Mouse (Mus musculus) kidney, postnatal 36 days (tissue): ENCODE measurements around the gene Fgfr2.

Experiments
- DNase-seq, 2 experiments: peaks; one replicate each; pipeline ENCODE4 v3.0.0; 2021 to 2022; ENCODE audit warnings: mixed read lengths in 2 of 2

Fgfr2 gene

DNA sequence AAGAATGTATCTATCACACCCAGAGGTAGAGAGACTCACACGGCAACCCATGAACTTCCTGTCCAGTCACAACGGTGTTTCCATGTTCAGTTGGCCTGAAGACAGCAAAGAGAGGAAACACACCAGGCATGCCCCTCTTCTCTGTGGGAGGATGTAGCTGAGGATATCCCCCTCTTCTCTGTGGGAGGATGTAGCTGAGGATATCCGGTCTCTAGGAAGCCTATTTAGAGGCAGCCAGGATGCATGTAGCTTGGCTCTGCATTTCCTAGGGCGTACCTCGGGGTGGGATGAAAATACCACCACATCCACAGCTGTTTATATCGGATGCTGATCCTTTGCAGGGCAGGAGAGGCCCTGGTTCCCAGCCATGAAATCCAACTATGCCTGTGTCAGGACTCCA lies 877.4 kb downstream of the Fgfr2 start:
- DNase-seq, result peak; percentile 39 to 74

GRCm38 (mm10) chr7:132244637-132245036 lies 878.5 kb downstream of the Fgfr2 start:
- DNase-seq, result no peak

GRCm38 (mm10) chr7:132243225-132243624 lies 879.9 kb downstream of the Fgfr2 start:
- DNase-seq, result peak in 1 of 2 experiments; percentile 52

GRCm38 (mm10) chr7:132242617-132243141 lies 880.5 kb downstream of the Fgfr2 start:
- peak; percentile 43 for DNase-seq

- DNase-seq, result peak; percentile 44 to 50
Measured at GRCm38 (mm10) chr7:132238921-132239320, 884.2 kb downstream of the Fgfr2 start.

GRCm38 (mm10) chr7:132237191-132237590 lies 886.0 kb downstream of the Fgfr2 start:
- peak; percentile 46 to 74 for DNase-seq

DNA sequence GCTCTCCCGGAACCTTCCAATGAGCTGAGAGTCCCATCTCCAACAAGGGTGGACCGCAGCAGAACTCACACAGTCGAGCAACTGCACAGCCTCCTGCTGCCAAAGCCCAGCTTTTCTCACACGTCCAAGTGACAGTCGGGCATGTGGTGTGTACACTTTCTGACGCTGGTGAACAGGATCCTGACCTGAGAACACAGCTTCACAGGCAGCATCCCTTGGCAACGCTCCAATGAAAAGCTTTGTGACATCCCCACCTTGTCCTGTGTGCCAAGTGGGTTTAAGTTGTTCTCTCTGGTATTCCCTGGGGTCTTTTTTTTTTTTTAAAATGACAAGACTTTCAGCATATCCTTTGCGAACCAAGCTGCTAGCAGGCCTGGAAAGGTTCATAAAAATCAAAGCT lies 886.4 kb downstream of the Fgfr2 start:
- peak; percentile 45 to 65 for DNase-seq

- DNase-seq, result no peak
Measured at GRCm38 (mm10) chr7:132234250-132234649, 888.9 kb downstream of the Fgfr2 start.

- DNase-seq, result no peak
Measured at GRCm38 (mm10) chr7:132233732-132234131, 889.4 kb downstream of the Fgfr2 start.

DNA sequence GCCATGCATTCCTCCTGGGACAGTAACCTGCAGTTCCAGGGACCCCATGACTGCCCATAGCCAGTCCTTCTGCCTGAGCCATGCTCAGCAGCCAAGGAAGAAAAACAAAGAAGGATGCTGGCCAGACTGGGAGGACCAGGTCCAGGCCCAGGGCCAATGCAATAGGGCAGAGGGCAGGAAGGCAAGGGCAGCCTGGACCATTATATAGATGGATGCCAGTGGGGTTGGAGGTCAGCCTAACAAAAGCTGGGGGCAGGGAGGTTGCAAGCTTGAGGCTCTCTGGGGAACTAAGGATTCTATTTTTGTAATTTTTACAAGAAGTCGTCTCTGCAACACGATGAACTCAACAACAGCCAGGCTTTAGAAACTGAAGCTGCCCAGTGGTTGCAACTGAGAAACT lies 890.2 kb downstream of the Fgfr2 start:
- DNase-seq, result peak; percentile 60 to 64

DNA sequence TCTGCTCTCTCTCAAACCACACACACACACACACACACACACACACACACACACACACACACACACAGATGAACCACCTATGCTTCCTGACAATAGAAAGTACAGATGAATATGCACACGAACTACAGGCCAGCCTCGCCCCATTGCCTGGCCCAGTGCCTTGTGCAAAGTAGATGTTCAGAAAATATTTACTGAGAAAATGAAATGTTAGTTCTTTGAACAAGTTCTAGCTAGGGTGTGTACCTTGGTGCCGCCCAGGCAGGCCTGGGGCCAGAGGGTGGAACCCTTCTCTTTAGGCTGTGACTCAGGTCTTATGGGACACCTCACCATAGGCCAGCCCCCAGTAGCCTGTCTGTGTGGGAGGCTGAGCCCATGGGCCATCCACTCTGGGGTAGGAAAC lies 891.7 kb downstream of the Fgfr2 start:
- DNase-seq, result no peak

GRCm38 (mm10) chr7:132230961-132231360 lies 892.2 kb downstream of the Fgfr2 start:
- no peak for DNase-seq

DNA sequence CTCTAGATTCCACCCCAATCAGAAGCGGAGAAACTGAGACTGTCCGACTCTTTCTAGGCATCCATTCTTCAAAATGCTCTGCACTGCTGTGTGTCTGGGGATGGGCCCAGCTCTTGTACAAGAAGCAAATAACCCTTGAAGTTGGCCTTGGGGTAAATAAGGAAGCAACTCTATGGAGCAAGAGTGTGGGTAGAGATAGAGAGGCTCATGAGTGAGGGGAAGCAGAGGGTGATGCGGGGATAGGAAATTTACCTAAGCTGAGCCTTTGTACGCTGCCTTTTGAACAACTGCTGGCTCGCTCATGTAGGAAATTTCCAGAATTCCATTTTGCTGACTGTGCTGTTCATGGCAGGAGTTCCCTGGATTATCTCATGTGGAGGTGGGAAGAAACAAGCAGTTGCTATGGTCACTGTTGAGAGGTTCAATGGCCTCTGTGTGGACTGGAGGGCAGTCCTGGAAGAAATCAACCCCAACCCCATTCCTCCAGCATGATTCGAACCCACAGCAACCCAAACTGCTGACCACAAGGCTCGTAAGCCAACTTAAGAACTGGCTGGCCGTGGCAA lies 896.0 kb downstream of the Fgfr2 start:
- no peak for DNase-seq

GRCm38 (mm10) chr7:132226379-132227074 lies 896.6 kb downstream of the Fgfr2 start:
- peak; percentile 88 to 91 for DNase-seq

DNA sequence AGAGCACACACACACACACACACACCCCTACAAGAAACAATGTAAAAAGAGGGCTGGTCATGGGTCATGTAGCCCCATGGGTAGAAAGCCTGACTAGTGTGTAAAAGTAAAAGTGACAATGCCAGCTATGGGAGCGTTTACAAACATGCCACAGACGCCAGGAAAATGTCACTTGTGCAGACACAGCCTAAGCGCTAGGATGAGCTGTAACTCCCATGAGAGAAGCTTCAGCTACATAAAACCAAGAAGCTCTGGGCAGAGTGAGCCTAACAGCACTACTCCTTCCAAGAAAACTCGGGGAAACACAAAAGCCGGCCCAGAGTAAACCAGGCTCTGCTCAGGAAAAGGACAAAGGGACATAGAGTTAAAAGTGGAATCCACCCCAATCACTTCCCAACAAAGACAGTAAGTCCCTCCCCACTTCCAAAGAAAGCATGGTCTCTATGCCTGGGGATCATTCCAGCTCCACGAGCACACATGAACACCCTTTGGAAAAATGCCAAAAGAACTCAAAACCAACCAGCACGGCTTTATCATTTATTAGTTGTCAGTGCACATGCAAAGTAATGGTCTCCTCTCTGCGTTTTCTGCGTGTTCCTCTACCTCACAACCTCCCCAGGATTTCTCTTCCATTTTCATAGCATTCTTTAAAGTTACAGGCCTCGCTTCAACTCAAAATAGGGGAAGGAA lies 899.6 kb downstream of the Fgfr2 start:
- DNase-seq, result no peak

GRCm38 (mm10) chr7:132214031-132214430 lies 909.1 kb downstream of the Fgfr2 start:
- DNase-seq, result no peak

GRCm38 (mm10) chr7:132213460-132213859 lies 909.7 kb downstream of the Fgfr2 start:
- peak; percentile 47 to 84 for DNase-seq

GRCm38 (mm10) chr7:132211920-132212701 lies 911.0 kb downstream of the Fgfr2 start:
- no peak for DNase-seq

GRCm38 (mm10) chr7:132210616-132211015 lies 912.5 kb downstream of the Fgfr2 start:
- no peak for DNase-seq

- DNase-seq, result no peak
Measured at GRCm38 (mm10) chr7:132208946-132209651, 914.1 kb downstream of the Fgfr2 start.

DNA sequence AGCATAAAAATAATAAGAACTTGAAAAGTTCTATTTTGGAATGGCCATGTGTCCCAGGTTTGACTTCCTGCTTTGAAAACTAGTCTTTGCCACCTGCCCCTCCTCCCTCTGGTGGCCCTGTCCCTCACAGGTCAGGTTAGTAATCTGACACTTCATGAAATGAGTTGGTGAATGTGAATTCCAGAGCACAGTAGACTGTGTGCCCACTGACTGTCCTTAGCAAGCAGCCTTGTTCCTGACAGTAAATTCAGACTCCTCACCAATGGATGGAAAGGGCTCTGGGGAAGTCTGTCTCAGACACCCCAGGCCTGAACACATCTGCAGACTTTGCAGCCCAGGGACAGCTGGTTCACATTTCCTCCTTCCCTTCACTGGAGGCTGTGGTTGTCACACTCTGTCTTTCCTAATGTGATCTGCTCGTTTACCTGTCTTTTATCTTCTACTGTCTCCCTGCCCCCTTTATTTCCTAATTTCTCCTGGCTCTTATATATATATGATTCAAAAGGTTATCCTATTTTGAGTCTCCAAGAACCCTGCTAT lies 919.0 kb downstream of the Fgfr2 start:
- DNase-seq, result no peak

DNA sequence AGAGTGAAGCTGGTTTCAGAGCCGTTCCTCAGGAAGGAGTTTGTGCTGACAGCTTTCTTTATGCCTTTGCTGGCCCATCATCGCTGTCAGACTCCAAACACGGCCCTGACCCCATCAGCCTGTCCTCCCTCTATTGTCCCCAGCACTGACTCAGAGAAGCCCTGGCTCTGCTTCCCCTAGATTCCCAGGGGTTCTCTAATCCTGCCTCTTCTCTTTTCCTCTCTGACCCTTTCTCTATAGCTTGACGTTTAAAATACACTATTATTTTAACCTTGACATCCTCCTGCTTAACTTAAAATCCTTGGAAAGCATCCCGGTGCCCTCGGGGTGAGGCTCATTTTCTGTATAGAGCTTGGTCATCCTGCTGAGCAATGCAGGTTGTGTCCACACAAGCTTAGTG lies 923.5 kb downstream of the Fgfr2 start:
- DNase-seq, result no peak
